Mouse (Mus musculus) layer of hippocampus, postnatal 25 days (tissue): ENCODE results near the gene Zfp683. TPM values are rescaled to one million over a fixed set of nuclear protein-coding genes. Genes with fewer than 3 reads are reported as not detected.
A peak's percentile ranks its signal among the peaks of the same experiment; 100 is the strongest.

Source experiments
- DNase-seq, 2 experiments: peaks; one replicate each; pipeline ENCODE4 v3.0.0; 2022; ENCODE audit warnings: mixed read lengths in 2 of 2, low spot score in 1 of 2; ENCODE audit errors: extremely low spot score in 1 of 2
- total RNA-seq, 2 experiments: library from RNA; stranded (reverse); gene quantifications; 2 replicates each; pipeline ENCODE4 v1.2.3; 2021

The Zfp683 gene
- total RNA-seq, 2 experiments from 2014 or later: not detected

DNA sequence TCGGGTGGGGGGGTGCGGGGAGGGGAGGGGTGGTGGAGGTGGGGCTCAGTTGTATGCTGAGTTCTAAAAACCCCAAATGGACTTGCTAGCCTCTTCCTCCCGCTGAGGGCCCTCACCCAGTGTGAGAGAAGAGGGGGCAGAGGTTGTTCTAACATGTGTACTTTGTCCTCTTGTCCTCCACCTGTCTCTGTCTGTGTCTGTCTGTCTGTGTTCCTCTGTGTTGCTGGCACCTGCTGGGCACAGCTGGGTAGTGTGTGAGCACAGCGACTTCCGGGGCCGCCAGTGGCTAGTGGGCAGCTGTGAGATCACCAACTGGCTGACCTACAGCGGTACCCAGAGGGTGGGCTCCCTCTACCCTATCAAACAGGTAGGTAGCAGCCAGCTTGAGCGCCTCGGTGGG lies 35.4 kb downstream of the Zfp683 start:
- DNase-seq: no peak

- no peak for DNase-seq
Measured at GRCm38 (mm10) chr4:134090521-134091224, 37.0 kb downstream of the Zfp683 start.

- no peak for DNase-seq
Measured at GRCm38 (mm10) chr4:134091225-134091529, 37.5 kb downstream of the Zfp683 start.

DNA sequence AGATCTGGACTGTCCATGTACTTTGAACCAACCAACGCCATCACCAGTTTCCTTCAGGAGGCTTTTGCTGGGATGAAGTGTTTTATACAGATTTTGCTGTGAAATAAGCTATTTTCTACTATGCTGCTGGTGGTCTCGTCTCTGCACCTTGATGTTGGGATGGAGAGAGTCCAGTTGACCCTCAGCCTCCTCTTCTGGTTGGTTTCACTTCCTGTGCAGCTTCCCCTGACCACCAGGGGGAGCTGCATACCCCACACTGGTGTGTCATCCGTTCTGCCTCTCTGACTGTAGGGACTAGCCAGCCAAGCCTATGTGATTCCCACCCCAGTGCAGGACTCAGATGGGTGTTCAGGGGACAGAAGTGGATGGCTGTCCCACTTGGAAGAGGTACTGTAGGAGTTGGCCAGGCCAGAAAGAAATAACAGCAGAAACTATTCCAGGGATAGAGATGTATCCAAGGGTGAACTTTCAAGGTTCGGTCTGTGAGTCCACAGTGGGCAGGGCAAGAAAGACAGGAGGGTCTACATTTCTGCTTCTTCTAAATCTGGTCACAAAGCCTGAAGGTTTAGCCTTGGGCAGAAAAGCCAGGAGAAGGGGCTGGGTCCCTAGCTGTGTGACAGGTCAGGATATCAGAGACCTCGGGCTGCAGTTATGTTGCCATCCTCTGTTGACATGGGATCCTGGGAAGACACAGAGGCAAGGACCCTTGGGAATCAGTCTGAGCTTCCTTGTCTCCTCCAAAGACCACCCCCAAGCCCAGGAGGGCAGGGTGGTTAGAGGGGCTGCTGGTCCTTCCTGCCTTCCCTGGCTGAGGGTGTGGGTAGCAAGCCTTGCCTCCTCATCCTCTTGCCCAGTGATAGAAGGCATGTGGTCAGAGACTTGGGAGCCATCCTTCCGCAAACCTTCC lies 39.0 kb downstream of the Zfp683 start:
- DNase-seq: peak in 1 of 2 experiments; percentile 58

DNA sequence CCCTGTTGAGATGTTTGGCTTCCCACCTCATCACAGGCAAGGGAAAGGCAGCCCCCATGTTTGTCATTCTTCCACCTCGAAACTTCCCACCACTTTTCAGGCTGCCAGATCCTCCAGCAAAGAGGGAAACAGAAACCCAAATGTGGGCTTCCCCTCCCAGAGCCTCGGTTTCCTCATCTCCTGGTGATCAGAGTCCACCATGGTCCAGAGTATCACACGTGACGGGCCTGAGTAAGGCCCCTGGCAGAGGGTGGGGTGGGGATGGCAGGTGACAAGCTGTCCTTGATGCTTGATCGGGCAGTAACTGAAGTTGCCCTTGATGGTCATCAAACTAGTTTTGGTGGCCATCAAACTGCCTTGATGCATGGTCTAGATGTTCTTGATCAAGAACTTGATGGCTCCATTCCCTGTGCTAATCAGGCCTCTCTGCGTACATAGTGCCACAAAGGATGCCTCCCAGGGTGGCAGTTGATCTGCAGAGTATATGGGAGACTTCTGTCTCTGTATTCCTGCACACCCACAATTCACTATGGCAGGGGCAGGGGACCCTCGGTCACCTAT lies 40.4 kb downstream of the Zfp683 start:
- no peak for DNase-seq

DNA sequence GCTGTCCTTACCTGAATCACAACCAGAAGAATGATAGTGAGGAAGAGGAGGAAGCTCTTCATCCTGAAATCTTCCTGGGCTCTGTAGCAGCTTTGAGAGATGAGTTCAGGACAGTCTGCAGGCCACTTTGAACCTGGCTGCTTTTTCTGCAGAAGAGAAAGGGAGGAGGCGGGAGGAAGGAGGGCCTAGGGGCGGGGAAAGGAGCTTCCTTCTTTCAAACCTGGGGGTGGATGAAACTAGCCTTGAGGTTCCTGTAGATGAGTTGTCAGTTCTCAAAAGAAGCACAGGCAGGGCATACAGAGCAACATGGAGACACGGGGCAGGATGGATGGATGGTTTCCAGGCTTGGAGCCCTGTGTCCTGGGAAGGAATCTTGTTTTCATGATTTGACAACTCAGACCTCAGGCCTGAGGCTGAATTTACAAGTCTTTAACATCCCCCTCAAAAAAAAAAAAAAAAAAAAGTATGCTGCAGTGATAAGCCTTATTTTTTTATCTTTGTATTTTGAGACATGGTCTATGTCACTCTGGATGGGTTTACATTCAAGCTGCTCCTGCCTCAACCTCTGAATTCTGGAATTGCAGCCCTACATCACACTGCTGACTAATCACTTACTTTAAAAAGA lies 41.4 kb downstream of the Zfp683 start, which contains the start of gene Cd52:
Gene Cd52 (minus strand): TSS at position 160 of the 625 bp plus-strand sequence.
- DNase-seq: no peak

GRCm38 (mm10) chr4:134096120-134096519 lies 42.5 kb downstream of the Zfp683 start:
- no peak for DNase-seq

- no peak for DNase-seq
Measured at GRCm38 (mm10) chr4:134097015-134097608, 43.5 kb downstream of the Zfp683 start.

GRCm38 (mm10) chr4:134098628-134099027 lies 45.0 kb downstream of the Zfp683 start:
- DNase-seq: no peak

DNA sequence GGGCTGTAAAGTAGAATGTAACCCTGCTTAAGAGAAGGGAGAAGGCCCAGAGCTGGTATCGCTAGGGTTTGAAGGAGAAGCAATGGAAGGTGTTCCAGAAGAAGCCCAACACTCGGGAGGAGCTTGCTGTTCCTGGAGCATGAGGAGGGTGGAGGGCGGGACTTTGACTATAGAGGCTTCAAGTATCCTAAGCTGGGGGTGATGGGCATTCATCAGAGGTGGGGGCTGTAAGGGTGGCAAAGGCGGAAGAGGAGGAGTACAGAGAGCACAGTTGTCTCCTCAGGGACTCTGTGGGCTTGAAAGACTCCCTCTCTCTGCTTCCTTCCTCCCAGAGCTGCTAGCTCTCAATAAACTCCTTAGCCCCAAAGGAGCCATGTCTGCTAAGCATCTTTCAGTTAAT lies 46.6 kb downstream of the Zfp683 start:
- DNase-seq: no peak

DNA sequence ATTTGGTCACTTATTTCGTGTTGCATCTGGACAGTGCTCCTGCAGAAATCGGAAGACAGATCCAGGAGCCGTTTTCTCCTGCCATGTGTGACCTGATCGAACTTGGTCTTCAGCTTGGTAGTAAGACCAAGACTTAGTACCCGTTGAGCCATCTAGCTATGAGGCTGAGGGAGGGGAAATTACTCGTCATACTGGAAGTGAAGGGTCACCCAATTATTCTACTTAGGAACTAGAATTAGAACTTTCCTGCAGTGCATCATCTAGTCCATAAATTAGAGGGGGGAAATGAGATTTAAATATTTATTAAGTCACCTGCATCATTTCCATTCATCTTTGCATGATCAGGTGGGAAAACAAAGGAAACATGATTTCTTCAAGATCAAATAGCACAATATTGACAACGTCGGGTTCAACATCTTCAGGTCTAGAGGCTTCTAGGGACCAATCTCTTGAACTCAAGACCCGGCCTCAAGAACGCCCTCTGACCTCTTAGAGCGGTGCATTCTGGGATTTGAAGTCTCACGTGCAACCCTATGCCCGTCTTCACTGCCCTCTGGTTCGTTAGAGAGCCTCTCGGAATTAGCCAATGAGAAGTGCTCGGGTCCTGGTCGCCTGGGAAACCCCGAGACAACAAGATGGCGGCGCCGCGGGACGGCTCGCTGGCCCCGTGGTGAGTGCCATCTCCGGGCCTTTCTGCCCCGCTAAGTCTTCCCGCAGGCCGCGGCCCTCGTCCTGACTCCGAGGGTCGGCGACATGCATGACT lies 48.5 kb downstream of the Zfp683 start, which contains the start of gene Ubxn11:
Gene Ubxn11 (plus strand): TSS at position 592 of the 763 bp plus-strand sequence.
- DNase-seq: peak; percentile 76 to 83

DNA sequence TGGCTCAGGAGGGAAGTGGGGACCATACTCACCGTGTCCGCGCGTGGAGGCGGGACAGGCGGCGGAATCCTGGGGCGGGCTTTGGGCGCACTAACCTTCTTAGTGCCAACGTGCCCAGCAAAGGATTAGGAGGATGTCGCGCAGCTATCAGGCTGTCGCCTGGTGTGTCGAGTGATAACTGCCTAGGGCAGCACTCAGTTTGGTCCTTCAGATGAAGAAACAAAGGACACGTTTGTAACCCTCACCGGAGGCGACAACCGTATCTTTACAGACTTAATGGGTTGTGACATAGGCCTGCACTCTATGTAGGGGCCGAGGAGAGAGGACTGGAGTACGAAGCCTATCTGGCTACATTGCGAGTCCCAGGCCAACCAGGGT lies 49.1 kb downstream of the Zfp683 start:
- DNase-seq: no peak

DNA sequence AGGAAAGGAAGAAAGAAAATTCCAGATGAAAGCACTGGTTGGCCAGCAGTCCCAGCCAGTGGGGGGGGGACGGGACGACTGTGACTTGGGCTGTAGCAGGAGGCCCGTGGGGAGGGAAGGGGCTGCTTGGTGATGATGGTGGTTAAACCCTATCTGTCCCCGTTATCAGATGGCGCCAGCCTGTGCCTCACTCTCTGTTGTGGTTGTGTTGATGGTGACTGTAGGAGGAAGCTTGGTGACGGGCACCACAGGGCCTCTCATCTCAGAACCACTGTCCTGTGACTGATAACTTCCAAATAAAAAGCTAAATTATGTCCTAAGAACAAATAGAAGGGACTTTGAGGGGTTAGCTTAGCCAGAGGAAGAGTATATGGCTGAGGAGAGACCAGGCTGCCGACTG lies 52.5 kb downstream of the Zfp683 start:
- DNase-seq: no peak

DNA sequence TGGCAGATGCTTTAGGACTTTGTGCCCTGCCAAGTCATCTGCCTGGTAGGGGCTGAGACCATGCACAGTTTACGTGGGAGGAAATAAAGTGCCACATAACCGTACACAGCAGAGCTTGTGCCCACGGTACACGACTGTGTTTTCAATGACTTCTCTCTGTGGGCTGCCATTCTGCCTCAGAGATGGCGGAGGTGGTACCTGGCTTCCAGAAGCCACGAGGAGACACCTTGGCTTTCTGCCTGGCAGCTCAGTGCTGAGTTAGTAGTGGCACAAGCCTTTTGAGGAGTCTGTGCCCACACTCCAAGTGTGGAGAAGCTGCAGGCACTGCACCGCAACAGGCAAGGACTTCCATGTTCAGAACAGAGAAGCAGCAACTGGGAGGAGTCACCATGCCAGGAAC lies 54.1 kb downstream of the Zfp683 start:
- DNase-seq: no peak

- DNase-seq: no peak
Measured at GRCm38 (mm10) chr4:134108196-134108595, 54.6 kb downstream of the Zfp683 start.

Other genes starting within 250 kb of the Zfp683 start
- 10 to 100 TPM; 11.4 to 12.7 TPM for gene Rps6ka1, start 166.0 kb upstream of the Zfp683 start, total RNA-seq
- gene Hmgn2, start 85.2 kb upstream of the Zfp683 start, total RNA-seq: 100 to 1,000 TPM; 133 to 138 TPM
- 10 to 100 TPM; 62.2 to 62.6 TPM for gene Dhdds, start 52.9 kb upstream of the Zfp683 start, total RNA-seq
- gene Lin28a, start 35.0 kb upstream of the Zfp683 start, total RNA-seq: not detected
- 1 to 10 TPM; 1.2 to 1.6 TPM for gene Crybg2, start 7.0 kb downstream of the Zfp683 start, total RNA-seq
- gene Cd52, start 41.2 kb downstream of the Zfp683 start, total RNA-seq: 1 to 10 TPM; 1.6 TPM
- 10 to 100 TPM; 24.0 to 32.1 TPM for gene Ubxn11, start 48.7 kb downstream of the Zfp683 start, total RNA-seq
- gene Sh3bgrl3, start 75.0 kb downstream of the Zfp683 start, total RNA-seq: 100 to 1,000 TPM; 281 to 297 TPM
- gene Cep85, start 133.3 kb downstream of the Zfp683 start, total RNA-seq: 10 to 100 TPM; 11.9 to 13.9 TPM
- gene Gm7534, start 149.2 kb downstream of the Zfp683 start, total RNA-seq: not detected
- not detected for gene Catsper4, start 173.5 kb downstream of the Zfp683 start, total RNA-seq
- under 1 TPM; 0.57 to 0.70 TPM for gene Cnksr1, start 184.6 kb downstream of the Zfp683 start, total RNA-seq
- not detected for gene E130218I03Rik, start 189.8 kb downstream of the Zfp683 start, total RNA-seq
- gene Zfp593, start 191.8 kb downstream of the Zfp683 start, total RNA-seq: 10 to 100 TPM in 1 of 2 experiments, 1 to 10 TPM in 1; 9.9 to 10.3 TPM
- gene Gm30191, start 193.1 kb downstream of the Zfp683 start, total RNA-seq: not detected
- 1 to 10 TPM; 3.0 to 3.9 TPM for gene Grrp1, start 200.3 kb downstream of the Zfp683 start, total RNA-seq
- 10 to 100 TPM; 15.2 to 16.7 TPM for gene Pdik1l, start 234.1 kb downstream of the Zfp683 start, total RNA-seq